Mouse (Mus musculus) lung, postnatal 25 days (tissue): ENCODE measurements at regions not wholly inside any gene's neighbourhood (a gene's known extent, or its start where the extent isn't known, plus 50 kb on each side); places are given as distances from the start of the nearest gene placed in this dataset.

ENCODE experiments used
- DNase-seq: peaks from one replicate; pipeline ENCODE4 v3.0.0; 2022; ENCODE audit warnings: low spot score

DNA sequence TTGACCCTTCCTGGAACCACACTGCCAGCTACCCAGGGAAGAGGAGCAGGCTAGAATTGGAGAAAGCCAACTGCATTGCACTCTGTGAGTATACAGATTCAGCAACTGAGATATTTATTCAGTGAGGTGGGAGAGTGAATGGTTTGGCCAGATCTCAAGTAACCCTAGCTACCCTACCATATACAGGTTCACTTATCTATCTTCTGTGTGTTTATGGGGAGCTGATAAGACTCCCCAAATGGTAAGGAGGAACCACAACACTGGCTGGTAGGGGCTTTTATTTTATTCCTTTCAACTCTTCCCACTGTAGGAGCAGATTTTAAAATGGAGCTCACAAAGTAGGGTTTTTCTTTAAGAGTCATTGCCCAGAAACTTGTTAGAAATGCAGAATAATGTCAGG, 62.9 kb downstream of the Arrdc3 start:
- no peak for DNase-seq

DNA sequence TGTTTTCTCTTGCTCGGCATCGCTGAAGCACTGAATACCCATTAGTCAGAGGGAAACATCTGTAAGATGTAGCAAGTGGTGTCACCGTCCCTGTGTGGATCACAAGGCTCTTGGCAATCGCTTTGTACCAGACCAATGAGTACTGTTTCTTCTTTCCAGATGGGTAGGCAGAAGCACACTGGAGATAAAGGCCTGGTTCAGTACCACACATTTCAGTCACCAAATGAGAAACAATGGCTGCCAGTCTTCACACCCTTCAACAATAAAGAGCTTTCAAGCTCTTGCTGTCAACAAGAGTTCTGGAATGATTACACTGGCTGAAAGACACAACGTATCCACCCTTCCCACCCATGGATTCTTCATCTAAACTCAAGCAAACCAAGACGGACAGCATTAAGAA, 64.5 kb downstream of the Arrdc3 start:
- no peak for DNase-seq

DNA sequence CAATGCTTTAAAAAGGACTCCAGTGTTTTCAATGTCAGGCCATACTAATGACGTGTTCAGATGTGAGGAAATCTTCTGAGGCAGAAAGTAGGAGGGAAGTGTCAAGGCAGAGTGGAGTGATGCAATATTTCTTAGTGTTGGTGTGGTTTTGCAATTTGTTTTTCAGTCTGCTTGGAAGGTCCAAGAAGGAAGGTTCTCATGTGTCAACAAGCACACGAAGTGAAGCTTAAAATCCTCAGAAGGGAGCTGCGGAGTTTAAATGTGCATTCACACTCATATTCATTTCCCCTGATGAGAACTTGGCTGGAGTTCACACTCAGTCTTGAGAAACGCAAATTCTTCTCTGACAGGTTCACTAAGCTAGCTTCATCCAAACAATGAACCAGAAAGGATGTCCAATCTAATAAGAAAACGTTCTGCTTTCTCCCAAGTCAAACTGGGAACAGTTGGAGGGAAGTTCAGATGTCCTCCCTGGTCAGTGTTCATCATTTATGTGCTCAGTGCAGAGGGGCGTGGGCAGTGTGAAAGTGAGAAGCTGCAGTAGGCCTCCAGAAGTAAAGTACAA, 66.0 kb downstream of the Arrdc3 start:
- peak; percentile 88 for DNase-seq

DNA sequence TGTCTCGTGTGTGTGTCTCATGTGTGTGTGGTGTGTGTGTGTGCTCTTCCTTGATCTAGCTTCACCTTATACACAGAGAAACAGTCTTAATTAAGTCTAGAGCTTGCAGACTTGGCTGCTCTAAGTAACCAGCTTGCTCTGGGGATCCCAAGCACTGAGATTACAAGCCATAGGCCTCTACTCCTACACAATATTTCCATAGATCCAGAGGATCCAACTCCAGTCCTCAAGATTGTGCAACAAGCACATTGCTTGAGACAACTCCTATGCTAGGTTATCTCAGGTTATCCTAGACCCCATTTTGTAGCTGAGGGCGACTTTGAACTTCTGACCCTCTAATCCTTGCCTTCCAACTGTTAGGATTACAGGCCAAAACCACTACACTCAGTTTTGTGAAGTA, 67.1 kb downstream of the Arrdc3 start:
- DNase-seq: no peak

DNA sequence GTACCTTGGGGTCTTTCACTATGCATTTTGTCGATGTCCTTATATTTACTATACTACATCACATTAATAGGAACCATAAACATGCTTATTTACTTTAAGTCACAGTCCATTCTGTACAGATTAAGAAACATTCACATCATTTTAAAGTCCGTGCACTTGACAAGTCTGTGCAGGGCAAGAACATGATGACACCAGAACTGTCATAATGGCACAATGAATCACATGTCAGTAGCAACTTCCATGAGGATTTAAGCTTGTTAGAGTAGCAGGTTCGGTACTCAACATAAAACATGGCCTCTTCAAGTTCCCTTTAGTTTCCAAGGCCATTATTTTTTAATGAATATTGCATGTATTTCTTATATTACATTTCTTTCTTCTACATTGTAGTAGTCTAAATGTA, 67.6 kb downstream of the Arrdc3 start:
- DNase-seq: no peak

GRCm38 (mm10) chr13:80951327-80951726, 68.1 kb downstream of the Arrdc3 start:
- peak; percentile 88 for DNase-seq

DNA sequence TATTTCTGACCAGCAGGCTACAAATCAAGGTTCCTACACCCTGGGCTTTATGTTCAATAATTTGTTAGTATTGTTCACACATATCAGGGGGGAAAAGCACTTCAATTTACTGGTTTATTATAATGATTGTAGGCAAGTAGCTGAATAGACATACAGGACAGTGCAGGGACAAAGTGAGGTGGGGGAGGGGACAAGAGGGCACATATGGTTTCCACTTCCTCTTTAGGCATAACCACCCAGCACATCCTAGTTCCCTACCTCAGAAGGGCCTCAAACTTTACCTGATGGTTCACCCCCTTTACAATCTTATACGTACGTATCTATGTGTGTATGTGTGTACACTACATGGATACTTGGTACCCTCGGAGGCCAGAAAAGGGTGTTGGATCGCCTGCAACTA, 69.7 kb downstream of the Arrdc3 start:
- DNase-seq: no peak

- DNase-seq: no peak
Measured at GRCm38 (mm10) chr13:80954059-80954645, 71.0 kb downstream of the Arrdc3 start.

DNA sequence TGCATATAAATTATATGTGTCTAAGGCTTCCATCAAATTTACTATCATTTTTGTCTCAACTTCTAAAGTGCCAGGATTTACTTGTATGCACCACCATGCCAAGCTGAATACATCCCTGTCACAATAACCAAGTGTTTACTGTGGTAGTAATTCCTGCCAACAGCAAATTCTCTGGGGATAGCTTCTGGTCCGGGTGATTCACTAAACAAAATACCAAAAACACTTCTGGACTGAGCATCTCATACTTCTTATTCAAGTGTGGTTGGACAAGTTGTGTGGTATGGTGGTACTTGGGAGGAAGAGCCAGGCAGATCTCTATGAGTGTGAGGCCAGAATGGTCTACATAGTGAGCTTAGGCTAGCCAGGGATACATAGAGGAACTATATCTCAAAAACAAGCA, 73.8 kb downstream of the Arrdc3 start:
- DNase-seq: no peak

- no peak for DNase-seq
Measured at GRCm38 (mm10) chr13:80957419-80958139, 74.4 kb downstream of the Arrdc3 start.

GRCm38 (mm10) chr13:80959763-80960162, 76.6 kb downstream of the Arrdc3 start:
- no peak for DNase-seq

DNA sequence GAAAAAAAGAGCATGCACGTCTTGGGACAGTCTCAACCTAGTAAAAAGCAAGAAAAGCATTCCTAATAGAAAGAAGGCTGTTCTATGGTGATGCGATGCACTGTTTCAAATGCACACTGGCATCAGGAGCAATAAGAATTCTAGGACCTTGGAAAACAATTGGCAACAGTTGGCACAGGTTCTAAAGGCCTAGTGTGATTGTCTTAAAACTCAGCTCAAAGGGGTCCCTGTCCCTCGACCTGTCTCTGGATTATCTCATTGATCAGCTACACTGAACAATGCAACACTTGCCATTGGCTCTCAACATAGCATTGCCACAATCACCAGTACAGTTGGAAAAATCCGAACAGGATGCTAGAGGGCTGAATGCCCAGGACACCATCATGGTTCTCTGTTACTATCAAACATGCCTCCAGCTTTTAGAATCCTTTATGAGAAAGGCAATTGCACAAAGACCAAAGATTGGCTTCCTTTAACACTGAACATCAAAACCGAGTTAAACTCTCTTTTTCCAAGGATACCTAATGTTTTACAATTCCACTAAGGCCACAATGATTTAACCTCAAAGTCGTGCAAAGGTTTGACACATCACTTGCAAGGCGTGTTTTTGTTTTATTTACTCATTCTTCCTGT, 78.9 kb downstream of the Arrdc3 start:
- no peak for DNase-seq

- peak; percentile 76 for DNase-seq
Measured at GRCm38 (mm10) chr13:80962789-80963590, 79.8 kb downstream of the Arrdc3 start.

DNA sequence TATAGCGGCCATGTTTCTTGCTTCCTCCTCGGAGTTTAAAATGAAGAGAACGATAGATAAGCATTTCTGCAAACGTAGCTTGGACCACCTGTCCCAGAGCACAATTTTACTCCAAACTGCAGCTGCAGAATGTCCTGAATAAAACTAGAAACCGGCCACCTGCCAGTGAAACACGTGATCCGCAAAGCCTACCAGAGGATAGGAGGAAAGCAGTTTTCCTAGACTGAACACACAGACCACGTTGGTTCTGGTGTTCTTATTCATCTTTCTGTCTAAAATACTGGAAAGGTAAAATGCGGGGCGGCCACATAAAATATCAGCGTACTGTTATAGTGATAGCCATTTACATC, 80.4 kb downstream of the Arrdc3 start:
- DNase-seq: no peak

- DNase-seq: no peak
Measured at GRCm38 (mm10) chr13:80971664-80972063, 88.5 kb downstream of the Arrdc3 start.

DNA sequence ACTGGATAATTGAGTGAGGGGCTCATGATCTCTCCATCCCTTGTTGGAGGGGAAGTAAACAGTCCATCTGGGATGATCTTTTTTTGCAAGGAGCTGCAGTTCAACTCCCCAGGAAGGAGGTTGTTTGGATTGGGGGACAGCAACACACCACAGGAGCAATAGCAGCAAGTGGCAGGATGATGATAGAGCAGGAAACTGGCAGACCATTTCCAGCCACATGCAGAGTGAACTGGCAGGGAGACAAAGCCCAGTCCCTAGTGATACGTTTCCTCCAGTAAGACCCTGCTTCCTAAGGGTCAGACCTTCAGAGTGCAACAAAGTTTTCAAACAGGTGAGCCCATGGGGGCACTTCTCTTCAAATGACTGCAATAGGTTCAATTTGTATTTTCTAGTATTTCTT, 91.2 kb downstream of the Arrdc3 start:
- DNase-seq: no peak

GRCm38 (mm10) chr13:80977266-80977665, 94.1 kb downstream of the Arrdc3 start:
- no peak for DNase-seq

GRCm38 (mm10) chr13:80981201-80981600, 98.0 kb downstream of the Arrdc3 start:
- DNase-seq: no peak

DNA sequence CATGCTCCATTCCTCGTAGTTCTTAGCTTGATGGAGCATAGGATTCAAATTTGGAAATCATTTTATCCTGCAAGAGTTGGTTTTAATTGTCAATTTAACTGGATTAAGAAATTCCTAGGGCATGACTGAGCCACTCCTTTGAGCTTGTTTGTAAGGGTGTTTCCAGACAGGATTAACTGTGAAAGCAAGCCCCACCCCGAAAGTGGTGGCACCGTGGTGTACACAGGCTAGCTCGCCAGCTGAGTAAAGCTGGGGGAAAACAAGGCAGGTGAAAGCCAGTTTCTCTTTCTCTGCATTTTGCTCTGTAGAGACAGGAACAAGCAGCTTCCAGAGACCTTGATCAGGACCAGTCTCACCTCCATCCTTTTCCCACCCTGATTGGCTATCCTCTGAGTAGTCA, 103.5 kb downstream of the Arrdc3 start:
- DNase-seq: no peak

DNA sequence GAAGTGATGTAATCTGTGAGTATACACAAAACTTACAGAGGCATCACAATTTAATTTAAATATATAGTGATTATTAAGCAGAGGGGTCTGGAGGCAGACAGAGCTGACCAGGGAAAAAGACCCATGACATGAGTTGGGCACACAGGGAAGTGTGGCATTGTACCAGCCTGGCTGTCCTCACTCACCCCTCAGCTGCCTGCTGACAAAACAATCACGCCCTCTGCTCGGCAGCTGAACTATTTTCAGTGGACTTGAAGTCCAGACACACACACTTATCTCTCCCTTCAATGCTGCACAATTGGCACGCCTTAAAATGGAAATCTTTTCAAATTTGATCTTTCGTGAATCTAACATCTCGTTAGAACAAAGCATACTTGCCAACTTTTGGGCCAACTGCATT, 106.6 kb downstream of the Arrdc3 start:
- peak; percentile 57 for DNase-seq

DNA sequence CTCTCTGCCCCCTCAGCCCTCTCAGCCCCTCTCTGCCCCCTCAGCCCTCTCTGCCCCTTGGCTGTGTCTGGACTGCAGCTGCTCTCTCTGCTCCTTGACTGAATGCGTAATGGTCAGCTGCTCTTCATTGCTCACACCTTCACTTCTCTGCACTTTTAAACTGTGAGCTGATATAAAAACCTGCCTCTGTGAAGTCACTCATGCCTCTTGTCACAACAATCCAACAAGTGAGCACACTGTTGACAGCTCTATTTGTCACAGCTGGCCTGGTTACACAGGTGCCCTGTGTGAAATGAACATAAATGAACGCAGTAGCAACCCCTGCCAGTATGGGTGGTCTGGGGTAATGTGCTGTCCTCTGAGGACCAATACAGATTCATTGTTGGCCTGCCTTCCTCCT, 109.2 kb downstream of the Arrdc3 start:
- DNase-seq: peak; percentile 26
